Mouse (Mus musculus) liver, embryonic 15.5 days (tissue): ENCODE results near the gene Hist1h2ae. TPM values are rescaled to one million over a fixed set of nuclear protein-coding genes. Genes with fewer than 3 reads are reported as not detected.
A peak's percentile ranks its signal among the peaks of the same experiment; 100 is the strongest.
"Not testable (repeated sequence)": the region's sequence is repeated elsewhere in the genome, so short reads cannot be mapped to it uniquely, and the experiment has no call there.

ENCODE experiments used
- ATAC-seq: fragments of 200-750 bp; cut with Nextera tagmentation; 2 replicates; pipeline ENCODE4 v1.8.0; 2017; ENCODE audit warnings: moderate number of reproducible peaks, mild to moderate bottlenecking, moderate library complexity; ENCODE audit not compliant: insufficient read depth
- H3K27ac ChIP-seq: fragments of 300-500 bp; sonication (generic); replicated peaks from 2 replicates; pipeline ENCODE4 v1.5.1; 2015; ENCODE audit warnings: mild to moderate bottlenecking, inconsistent platforms
- H3K27me3 ChIP-seq: fragments of 300-500 bp; sonication (generic); 2 replicates; pipeline ENCODE4 v1.6.1; 2015; ENCODE audit warnings: mild to moderate bottlenecking, inconsistent platforms
- H3K36me3 ChIP-seq: fragments of 300-500 bp; sonication (generic); replicated peaks from 2 replicates; pipeline ENCODE4 v1.6.1; 2015; ENCODE audit warnings: moderate library complexity, mild to moderate bottlenecking, inconsistent platforms
- H3K4me1 ChIP-seq: fragments of 300-500 bp; sonication (generic); replicated peaks from 2 replicates; pipeline ENCODE4 v1.6.1; 2015; ENCODE audit warnings: inconsistent platforms
- H3K4me2 ChIP-seq: fragments of 300-500 bp; sonication (generic); 2 replicates; pipeline ENCODE4 v1.6.1; 2015; ENCODE audit warnings: moderate library complexity, mild to moderate bottlenecking, inconsistent platforms
- H3K4me3 ChIP-seq: fragments of 300-500 bp; sonication (generic); replicated peaks from 2 replicates; pipeline ENCODE4 v1.5.1; 2015; ENCODE audit warnings: mild to moderate bottlenecking, inconsistent platforms
- H3K9ac ChIP-seq: fragments of 300-500 bp; sonication (generic); 2 replicates; pipeline ENCODE4 v1.6.1; 2015; ENCODE audit warnings: moderate library complexity, mild to moderate bottlenecking, inconsistent platforms
- H3K9me3 ChIP-seq: fragments of 300-500 bp; sonication (generic); replicated peaks from 2 replicates; pipeline ENCODE4 v1.6.1; 2016; ENCODE audit warnings: inconsistent platforms
- WGBS: fragments of 180-500 bp; shearing (Covaris S2); methylation state at CpG from one replicate; pipeline ENCODE4 v1.1.7; 2015; ENCODE audit warnings: mixed read lengths; ENCODE audit not compliant: insufficient replicate concordance; 5-methylcytosine and 5-hydroxymethylcytosine counted together
- polyA plus RNA-seq: library from polyadenylated mRNA; unstranded; fragments of >200 nt; fragmentation: Nextera tagmentation; extraction: Ambion mirVana; gene quantifications from 2 replicates; pipeline ENCODE4 v1.2.1, GENCODE M21; 2015

Gene Hist1h2ae
- polyA plus RNA-seq, 1 experiment from 2014 or later: 100 TPM

GRCm38 (mm10) chr13:23537006-23537710, 33.9 kb downstream of the Hist1h2ae start:
- Histone ChIP-seq H3K27ac (peak overlapping the region; percentile 98), H3K36me3 (no peaks in the 10 kb centered on the region), H3K4me3 (peak overlapping the region; percentile 66), H3K4me1 (peaks cover 58% of the 10 kb centered on the region), H3K9ac (peak overlapping the region; percentile 73), H3K4me2 (peak overlapping the region; percentile 78), H3K27me3 (no peaks in the 10 kb centered on the region), H3K9me3 (no peaks in the 10 kb centered on the region)
- no peak for ATAC-seq
- WGBS: 57% methylated on average over 3 of the region's 3 CpGs

GRCm38 (mm10) chr13:23536076-23536822, 34.8 kb downstream of the Hist1h2ae start:
- Histone ChIP-seq H3K4me1 (peaks cover 55% of the 10 kb centered on the region), H3K27me3 (no peaks in the 10 kb centered on the region), H3K27ac (peak overlapping the region; percentile 98), H3K9me3 (no peaks in the 10 kb centered on the region), H3K4me2 (peak overlapping the region; percentile 78), H3K36me3 (no peaks in the 10 kb centered on the region), H3K9ac (peak overlapping the region; percentile 73), H3K4me3 (peak overlapping the region; percentile 66)
- no peak for ATAC-seq
- WGBS: 12% methylated on average over 7 of the region's 7 CpGs

GRCm38 (mm10) chr13:23535137-23536075, 35.6 kb downstream of the Hist1h2ae start, which contains the start of gene Hist1h3g:
Hist1h3g (plus strand) TSS chr13:23535422.
- H3K4me1 ChIP-seq: peaks cover 50% of the 10 kb centered on the region
- H3K4me3 ChIP-seq: peak within 1 kb of the TSS; percentile 66
- under 1% methylated on average over 54 of the region's 62 CpGs for WGBS
- peak within 1 kb of the TSS; percentile 75 for H3K9ac ChIP-seq
- H3K9me3 ChIP-seq, H3K36me3 ChIP-seq, H3K27me3 ChIP-seq: not testable (repeated sequence)
- H3K27ac ChIP-seq: peak within 1 kb of the TSS; percentile 98
- ATAC-seq: peak; percentile 84
- peak within 1 kb of the TSS; percentile 78 for H3K4me2 ChIP-seq

GRCm38 (mm10) chr13:23534368-23535131, 36.5 kb downstream of the Hist1h2ae start:
- WGBS: under 1% methylated on average over 15 of the region's 15 CpGs
- H3K4me2 ChIP-seq: peak overlapping the region; percentile 78
- H3K9me3 ChIP-seq: no peaks in the 10 kb centered on the region
- peak; percentile 21 for ATAC-seq
- H3K27ac ChIP-seq: peak overlapping the region; percentile 98
- no peaks in the 10 kb centered on the region for H3K36me3 ChIP-seq
- peak overlapping the region; percentile 66 for H3K4me3 ChIP-seq
- H3K9ac ChIP-seq: peak overlapping the region; percentile 75
- H3K27me3 ChIP-seq: no peaks in the 10 kb centered on the region
- peaks cover 47% of the 10 kb centered on the region for H3K4me1 ChIP-seq

- H3K9me3 ChIP-seq, H3K36me3 ChIP-seq, H3K27me3 ChIP-seq: not testable (repeated sequence)
- Histone ChIP-seq H3K27ac (peak within 1 kb of the TSS; percentile 98), H3K4me3 (peak within 1 kb of the TSS; percentile 66), H3K4me2 (peak within 1 kb of the TSS; percentile 78), H3K4me1 (peaks cover 47% of the 10 kb centered on the region), H3K9ac (peak within 1 kb of the TSS; percentile 75)
- under 1% methylated on average over 31 of the region's 53 CpGs for WGBS
- peak; percentile 38 for ATAC-seq
Measured at GRCm38 (mm10) chr13:23533560-23534367, 37.3 kb downstream of the Hist1h2ae start, which contains the start of gene Hist1h2af. Hist1h2af (plus strand) TSS chr13:23533906.

GRCm38 (mm10) chr13:23532262-23533075, 38.6 kb downstream of the Hist1h2ae start:
- 14% methylated on average over 9 of the region's 9 CpGs for whole genome bisulfite sequencing
- H3K36me3 ChIP-seq: no peaks in the 10 kb centered on the region
- ATAC-seq: no peak

GRCm38 (mm10) chr13:23530901-23531875, 39.8 kb downstream of the Hist1h2ae start, which contains the start of gene Hist1h4h:
Hist1h4h (plus strand) TSS chr13:23531050.
- peak; percentile 59 for ATAC-seq
- H3K9ac ChIP-seq: peak within 1 kb of the TSS; percentile 75
- no peaks in the 10 kb centered on the region for H3K27me3 ChIP-seq
- no peaks in the 10 kb centered on the region for H3K9me3 ChIP-seq
- peaks cover 34% of the 10 kb centered on the region for H3K4me1 ChIP-seq
- H3K27ac ChIP-seq: peak within 1 kb of the TSS; percentile 98
- peak within 1 kb of the TSS; percentile 78 for H3K4me2 ChIP-seq
- peak within 1 kb of the TSS; percentile 66 for H3K4me3 ChIP-seq
- H3K36me3 ChIP-seq: no peaks in the 10 kb centered on the region
- under 1% methylated on average over 64 of the region's 70 CpGs for WGBS

More at GRCm38 (mm10) chr13:23532262-23533075, 38.6 kb downstream of the Hist1h2ae start:
- H3K9me3 ChIP-seq: no peaks in the 10 kb centered on the region
- peaks cover 38% of the 10 kb centered on the region for H3K4me1 ChIP-seq
- H3K4me3 ChIP-seq: peak overlapping the region; percentile 66
- peak overlapping the region; percentile 78 for H3K4me2 ChIP-seq
- no peaks in the 10 kb centered on the region for H3K27me3 ChIP-seq
- peak overlapping the region; percentile 98 for H3K27ac ChIP-seq
- H3K9ac ChIP-seq: peak overlapping the region; percentile 75

GRCm38 (mm10) chr13:23530181-23530900, 40.7 kb downstream of the Hist1h2ae start:
- H3K36me3 ChIP-seq: no peaks in the 10 kb centered on the region
- H3K27me3 ChIP-seq: no peaks in the 10 kb centered on the region
- ATAC-seq: no peak
- peak overlapping the region; percentile 78 for H3K4me2 ChIP-seq
- H3K4me1 ChIP-seq: peaks cover 42% of the 10 kb centered on the region
- no peaks in the 10 kb centered on the region for H3K9me3 ChIP-seq
- WGBS: under 1% methylated on average over 20 of the region's 20 CpGs
- H3K4me3 ChIP-seq: peak overlapping the region; percentile 66
- H3K27ac ChIP-seq: peak overlapping the region; percentile 98
- H3K9ac ChIP-seq: peak overlapping the region; percentile 75
